Mouse (Mus musculus): ENCODE data around the gene Pate2. TPM values are rescaled to one million over a fixed set of nuclear protein-coding genes. Genes with fewer than 3 reads are reported as not detected.

The Pate2 gene
- polyA plus RNA-seq, 1 experiment from 2014 or later = 1.0 TPM

DNA sequence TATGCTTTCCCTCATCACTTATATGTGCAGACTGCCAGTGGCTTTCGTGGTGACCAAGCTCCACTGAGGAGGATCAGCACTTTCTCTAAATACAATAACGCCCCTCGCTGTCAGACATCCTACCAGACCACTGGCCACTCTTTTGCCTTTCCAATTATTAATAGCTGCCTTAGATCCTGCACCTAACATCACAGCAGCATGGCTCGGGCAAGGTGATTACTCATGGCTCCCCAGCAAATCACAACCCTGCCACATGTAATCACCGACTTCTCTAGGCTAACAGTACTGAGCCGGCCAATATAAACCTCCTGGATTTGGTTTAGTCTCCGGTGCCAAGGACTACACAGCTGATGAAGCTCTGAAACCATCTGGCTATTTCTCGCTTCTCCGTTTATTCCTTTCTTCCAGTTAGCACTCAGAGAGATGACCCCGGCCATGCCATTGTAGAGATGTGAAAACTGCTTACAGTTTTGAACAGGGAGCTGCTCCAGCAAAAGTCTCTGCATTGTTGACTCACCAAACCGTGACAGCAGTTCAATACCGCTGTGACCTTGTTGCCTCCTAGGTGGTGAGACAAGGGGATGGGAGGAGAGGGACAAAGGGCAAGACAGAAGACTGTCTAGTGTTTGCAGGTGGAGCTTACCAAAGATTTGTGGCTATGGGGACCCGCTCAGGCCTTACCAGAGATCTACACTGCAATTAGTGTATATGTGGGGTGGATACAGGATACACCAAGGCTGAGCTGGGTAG lies 30.9 kb upstream of the Pate2 start:
- Histone ChIP-seq H3K4me2 (no peak overlapping the region), H3K27me3 (no peaks in the 10 kb centered on the region), H3K4me1 (peaks cover 29% of the 10 kb centered on the region), H3K9ac (no peak overlapping the region), H3K4me3 (replicated peaks) (no peak overlapping the region), H3K36me3 (no peaks in the 10 kb centered on the region), H3K9me3 (replicated peaks) (no peaks in the 10 kb centered on the region), H3K27ac (peak overlapping the region; percentile 57)
- ATAC-seq (replicated peaks; ENCODE audit: low FRiP score) = no peak
- 65% methylated on average over 13 of the region's 13 CpGs for WGBS

DNA sequence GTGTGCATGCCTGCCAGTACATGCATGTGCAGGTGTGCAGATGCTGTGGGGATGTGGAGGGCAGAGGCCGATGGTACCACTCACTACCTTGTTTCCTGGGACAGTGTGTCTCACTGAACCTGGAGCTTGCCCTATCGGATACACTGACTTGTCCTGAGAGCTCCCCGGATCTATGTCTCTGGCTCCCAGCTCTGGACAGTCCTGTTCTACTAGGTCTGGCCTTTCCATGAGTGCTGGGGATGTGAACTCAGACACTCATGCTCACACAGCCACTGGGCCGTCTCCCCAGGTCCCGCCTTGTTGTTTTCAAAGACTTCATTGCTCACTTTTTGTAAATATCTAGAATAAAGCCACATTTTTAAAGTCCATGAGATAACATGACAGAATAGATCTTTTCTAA lies 29.1 kb upstream of the Pate2 start:
- Histone ChIP-seq H3K36me3 (no peaks in the 10 kb centered on the region), H3K9me3 (replicated peaks) (no peaks in the 10 kb centered on the region), H3K27me3 (no peaks in the 10 kb centered on the region), H3K27ac (no peak overlapping the region), H3K9ac (no peak overlapping the region), H3K4me1 (peaks cover 26% of the 10 kb centered on the region), H3K4me2 (no peak overlapping the region), H3K4me3 (replicated peaks) (no peak overlapping the region)
- WGBS = 82% methylated on average over 5 of the region's 5 CpGs
- ATAC-seq (replicated peaks; ENCODE audit: low FRiP score) = no peak

DNA sequence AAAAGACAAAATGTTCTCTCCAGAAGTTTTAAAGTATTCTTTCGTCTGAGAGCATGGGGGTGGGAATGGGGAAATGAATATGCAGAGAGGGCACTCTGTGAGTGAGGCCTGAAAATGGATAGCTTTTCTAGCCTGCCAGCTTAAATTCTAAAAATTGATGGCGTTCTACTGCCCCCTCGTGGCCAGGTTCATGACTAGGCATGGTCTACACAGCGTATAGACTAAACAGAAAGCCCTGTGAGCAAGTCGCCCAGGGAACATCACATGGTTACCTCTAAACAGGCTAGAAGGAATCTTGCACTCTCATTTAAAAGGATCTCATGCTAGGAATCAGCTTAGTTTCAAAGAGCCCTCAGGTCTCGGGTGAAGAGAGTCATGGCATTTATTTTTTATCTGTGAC lies 28.6 kb upstream of the Pate2 start:
- Histone ChIP-seq H3K27me3 (no peaks in the 10 kb centered on the region), H3K9ac (no peak overlapping the region), H3K4me3 (replicated peaks) (no peak overlapping the region), H3K36me3 (no peaks in the 10 kb centered on the region), H3K4me1 (peaks cover 26% of the 10 kb centered on the region), H3K4me2 (no peak overlapping the region), H3K9me3 (replicated peaks) (no peaks in the 10 kb centered on the region), H3K27ac (no peak overlapping the region)
- WGBS = 10% methylated on average over 6 of the region's 6 CpGs
- ATAC-seq (replicated peaks; ENCODE audit: low FRiP score) = peak; percentile 66

DNA sequence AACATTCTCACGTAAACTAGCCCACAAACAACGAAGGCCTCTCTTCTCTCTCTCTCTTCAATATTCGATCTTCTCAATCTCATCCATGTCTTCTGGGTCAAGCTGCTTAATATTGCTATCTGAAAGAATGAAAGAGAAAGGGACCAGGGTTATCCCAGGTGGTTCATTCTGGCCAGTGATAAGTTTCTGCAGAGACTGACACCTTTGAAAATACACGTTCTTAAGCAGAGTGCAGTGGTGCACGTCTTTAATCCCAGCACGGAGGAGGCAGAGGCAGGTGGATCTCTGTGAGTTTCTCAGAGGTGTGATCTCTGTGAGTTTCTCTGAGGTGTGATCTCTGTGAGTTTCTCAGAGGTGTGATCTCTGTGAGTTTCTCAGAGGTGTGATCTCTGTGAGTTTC lies 28.1 kb upstream of the Pate2 start:
- WGBS = 68% methylated on average over 6 of the region's 6 CpGs
- ATAC-seq (replicated peaks; ENCODE audit: low FRiP score) = no peak
- Histone ChIP-seq H3K4me3 (replicated peaks) (no peak overlapping the region), H3K27ac (no peak overlapping the region), H3K36me3 (no peaks in the 10 kb centered on the region), H3K27me3 (no peaks in the 10 kb centered on the region), H3K9ac (no peak overlapping the region), H3K4me2 (no peak overlapping the region), H3K4me1 (peaks cover 26% of the 10 kb centered on the region), H3K9me3 (replicated peaks) (no peaks in the 10 kb centered on the region)

DNA sequence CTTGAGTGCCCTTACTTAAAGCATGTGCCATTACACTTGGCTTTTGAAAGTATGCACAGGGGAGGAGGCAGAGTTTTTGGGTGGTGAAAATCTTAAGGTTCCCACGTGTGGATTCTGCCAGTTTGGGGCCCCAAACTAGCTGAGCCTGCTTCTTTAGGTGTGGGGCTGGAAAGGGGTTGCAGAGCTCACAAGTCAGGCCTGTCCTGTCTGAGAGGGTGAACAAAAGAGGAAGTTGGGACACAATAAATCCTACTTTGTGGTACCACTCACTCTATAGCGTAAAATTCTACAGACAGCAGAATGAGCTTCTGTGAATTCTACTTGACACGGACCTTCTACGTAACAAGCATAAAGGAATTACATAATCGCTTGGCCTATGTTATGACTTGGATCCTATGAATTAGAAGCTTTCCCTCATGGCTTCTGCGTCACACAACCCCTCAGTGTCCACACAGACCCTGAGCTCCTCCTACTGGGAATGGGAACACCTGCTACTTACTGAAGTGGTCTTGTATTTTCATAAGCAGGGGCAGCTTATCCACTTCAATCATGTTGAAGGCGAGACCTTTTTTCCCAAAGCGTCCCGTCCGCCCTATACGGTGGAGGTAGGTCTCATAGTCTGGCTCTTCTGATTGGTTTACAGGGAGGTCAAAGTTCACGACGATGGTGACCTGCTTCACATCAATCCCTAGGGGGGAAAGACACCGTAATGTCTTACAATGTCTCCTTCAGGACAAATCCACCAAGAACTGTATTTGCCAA lies 26.8 kb upstream of the Pate2 start:
- ATAC-seq (replicated peaks; ENCODE audit: low FRiP score) = no peak
- H3K4me2 ChIP-seq = no peak overlapping the region
- no peak overlapping the region for H3K27ac ChIP-seq
- peaks cover 13% of the 10 kb centered on the region for H3K4me1 ChIP-seq
- H3K9me3 ChIP-seq (replicated peaks) = no peaks in the 10 kb centered on the region
- 86% methylated on average over 14 of the region's 14 CpGs for WGBS
- no peaks in the 10 kb centered on the region for H3K36me3 ChIP-seq
- H3K4me3 ChIP-seq (replicated peaks) = no peak overlapping the region
- H3K9ac ChIP-seq = no peak overlapping the region
- H3K27me3 ChIP-seq = no peaks in the 10 kb centered on the region

DNA sequence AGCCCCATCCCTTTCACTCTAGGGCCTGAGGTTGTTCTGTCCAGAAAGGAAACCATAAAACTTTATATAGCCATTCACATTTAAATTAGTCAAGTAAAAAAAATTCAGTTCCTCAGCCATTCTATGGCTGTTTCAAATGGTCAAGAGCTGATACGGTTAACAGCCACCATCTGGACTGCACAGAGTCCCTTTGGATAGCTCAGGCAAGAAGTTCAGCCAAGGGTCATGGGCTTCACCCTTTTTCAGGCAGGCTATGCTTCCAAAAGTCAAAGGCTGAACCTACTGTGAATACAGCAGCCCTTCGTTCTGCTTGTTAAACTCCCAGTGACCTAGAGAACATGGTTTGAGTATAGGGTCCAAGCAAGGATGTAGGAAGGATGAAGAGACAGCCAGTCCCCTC lies 25.4 kb upstream of the Pate2 start:
- H3K4me3 ChIP-seq (replicated peaks) = no peak overlapping the region
- ATAC-seq (replicated peaks; ENCODE audit: low FRiP score) = no peak
- H3K36me3 ChIP-seq = no peaks in the 10 kb centered on the region
- no peaks in the 10 kb centered on the region for H3K27me3 ChIP-seq
- 60% methylated on average over 2 of the region's 2 CpGs for WGBS
- no peak overlapping the region for H3K27ac ChIP-seq
- H3K9me3 ChIP-seq (replicated peaks) = no peaks in the 10 kb centered on the region
- H3K4me1 ChIP-seq = no peaks in the 10 kb centered on the region
- no peak overlapping the region for H3K9ac ChIP-seq
- no peak overlapping the region for H3K4me2 ChIP-seq

DNA sequence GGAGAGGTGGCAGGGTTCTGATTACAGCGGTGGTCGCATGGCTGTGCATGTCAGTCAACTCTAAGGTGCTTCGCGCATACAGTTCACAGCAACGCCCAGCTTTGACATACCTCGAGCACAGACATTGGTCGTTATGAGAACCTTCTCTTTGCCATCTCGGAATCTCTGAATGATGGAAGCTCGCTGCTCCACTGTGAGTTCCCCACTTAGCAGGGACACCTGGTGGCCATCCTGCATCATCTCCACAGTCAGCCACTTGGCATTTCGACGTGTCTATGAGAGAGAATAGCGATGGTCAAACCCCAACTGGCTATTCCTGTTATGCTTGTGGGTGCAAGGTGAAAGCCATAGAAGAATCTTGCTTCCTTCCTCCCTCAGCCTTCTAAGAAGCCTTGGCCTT lies 24.4 kb upstream of the Pate2 start:
- H3K27me3 ChIP-seq = no peaks in the 10 kb centered on the region
- 76% methylated on average over 12 of the region's 12 CpGs for WGBS
- no peak for ATAC-seq (replicated peaks; ENCODE audit: low FRiP score)
- H3K4me2 ChIP-seq = no peak overlapping the region
- H3K9me3 ChIP-seq (replicated peaks) = no peaks in the 10 kb centered on the region
- H3K4me3 ChIP-seq (replicated peaks) = no peak overlapping the region
- no peak overlapping the region for H3K9ac ChIP-seq
- no peak overlapping the region for H3K27ac ChIP-seq
- H3K4me1 ChIP-seq = no peaks in the 10 kb centered on the region
- H3K36me3 ChIP-seq = no peaks in the 10 kb centered on the region

DNA sequence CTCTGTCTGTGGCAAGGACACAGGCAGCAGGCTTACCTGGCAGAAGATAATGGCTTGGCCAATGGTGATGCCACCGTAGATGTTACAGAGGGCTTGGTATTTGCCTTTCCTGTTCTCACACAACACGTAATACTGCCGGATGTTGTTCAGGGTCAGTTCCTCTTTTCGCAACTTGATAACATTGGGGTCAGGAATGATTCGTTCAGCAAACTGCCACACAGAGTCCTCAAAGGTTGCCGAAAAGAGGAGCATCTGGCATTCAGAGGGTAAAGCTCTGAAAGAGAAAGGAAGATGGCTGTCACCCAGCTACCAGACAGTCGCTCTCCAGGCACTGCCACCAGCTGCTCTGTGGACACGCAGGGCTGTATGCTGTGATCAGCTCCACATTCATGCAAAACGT lies 23.3 kb upstream of the Pate2 start:
- Histone ChIP-seq H3K27ac (no peak overlapping the region), H3K9me3 (replicated peaks) (no peaks in the 10 kb centered on the region), H3K4me1 (no peaks in the 10 kb centered on the region), H3K36me3 (no peaks in the 10 kb centered on the region), H3K27me3 (no peaks in the 10 kb centered on the region), H3K9ac (no peak overlapping the region), H3K4me3 (replicated peaks) (no peak overlapping the region), H3K4me2 (no peak overlapping the region)
- ATAC-seq (replicated peaks; ENCODE audit: low FRiP score) = no peak
- WGBS = 68% methylated on average over 9 of the region's 9 CpGs

DNA sequence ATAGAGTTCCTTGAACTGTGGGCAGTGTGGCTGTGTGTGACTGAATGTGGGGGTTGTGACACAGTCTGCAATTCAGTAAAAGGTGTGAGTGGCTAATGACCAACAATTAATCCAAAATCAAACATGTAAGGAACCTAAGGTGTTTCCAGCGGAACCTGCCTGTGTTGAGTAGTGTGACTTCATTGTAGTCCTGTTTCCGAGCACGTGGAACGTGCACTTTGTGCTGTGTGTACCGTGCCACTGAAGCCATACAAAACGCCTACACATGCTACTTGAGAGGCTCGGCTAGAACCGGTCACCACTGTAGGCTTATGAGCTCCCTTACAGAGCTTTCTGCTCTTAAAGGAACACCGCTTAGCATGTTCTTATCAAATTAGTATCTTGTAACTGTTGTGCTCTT lies 21.6 kb upstream of the Pate2 start:
- Histone ChIP-seq H3K4me2 (no peak overlapping the region), H3K27me3 (no peaks in the 10 kb centered on the region), H3K4me3 (replicated peaks) (no peak overlapping the region), H3K36me3 (no peaks in the 10 kb centered on the region), H3K4me1 (no peaks in the 10 kb centered on the region), H3K9me3 (replicated peaks) (no peaks in the 10 kb centered on the region), H3K9ac (no peak overlapping the region), H3K27ac (no peak overlapping the region)
- no peak for ATAC-seq (replicated peaks; ENCODE audit: low FRiP score)
- 75% methylated on average over 9 of the region's 9 CpGs for WGBS

DNA sequence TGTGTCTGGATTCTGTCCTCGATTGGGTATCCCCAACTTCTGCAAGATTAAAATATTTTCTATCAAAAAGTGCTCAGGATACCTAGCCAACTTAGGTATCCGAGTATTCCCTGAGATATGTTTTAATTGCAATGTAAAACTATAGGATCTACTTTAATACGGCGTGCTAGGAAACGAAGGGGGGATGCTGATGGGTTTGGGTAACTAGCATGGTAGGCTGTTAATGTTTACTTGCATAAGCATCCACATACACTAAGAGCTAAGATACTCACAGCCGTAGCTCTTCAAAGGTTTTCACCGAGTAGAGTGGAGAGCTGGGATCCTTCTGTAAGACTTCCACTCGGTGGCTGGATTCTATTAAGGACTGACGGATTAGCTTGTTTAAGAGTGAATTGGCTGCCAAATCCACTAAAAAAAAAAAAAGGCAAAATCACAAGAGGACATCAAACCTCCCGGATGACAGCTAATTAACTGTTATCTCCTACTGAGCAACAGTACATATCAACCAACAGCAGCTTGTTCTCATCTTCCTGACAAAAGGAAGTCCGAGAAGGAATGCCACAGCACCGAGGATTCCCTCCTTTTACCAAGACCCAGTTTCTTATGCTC lies 13.5 kb upstream of the Pate2 start:
- Histone ChIP-seq H3K36me3 (peaks cover 8% of the 10 kb centered on the region), H3K4me1 (peaks cover 24% of the 10 kb centered on the region), H3K9ac (no peak overlapping the region), H3K4me3 (replicated peaks) (no peak overlapping the region), H3K9me3 (replicated peaks) (no peaks in the 10 kb centered on the region), H3K27ac (no peak overlapping the region), H3K4me2 (no peak overlapping the region), H3K27me3 (peaks cover 15% of the 10 kb centered on the region)
- 67% methylated on average over 12 of the region's 12 CpGs for WGBS
- ATAC-seq (replicated peaks; ENCODE audit: low FRiP score) = no peak

DNA sequence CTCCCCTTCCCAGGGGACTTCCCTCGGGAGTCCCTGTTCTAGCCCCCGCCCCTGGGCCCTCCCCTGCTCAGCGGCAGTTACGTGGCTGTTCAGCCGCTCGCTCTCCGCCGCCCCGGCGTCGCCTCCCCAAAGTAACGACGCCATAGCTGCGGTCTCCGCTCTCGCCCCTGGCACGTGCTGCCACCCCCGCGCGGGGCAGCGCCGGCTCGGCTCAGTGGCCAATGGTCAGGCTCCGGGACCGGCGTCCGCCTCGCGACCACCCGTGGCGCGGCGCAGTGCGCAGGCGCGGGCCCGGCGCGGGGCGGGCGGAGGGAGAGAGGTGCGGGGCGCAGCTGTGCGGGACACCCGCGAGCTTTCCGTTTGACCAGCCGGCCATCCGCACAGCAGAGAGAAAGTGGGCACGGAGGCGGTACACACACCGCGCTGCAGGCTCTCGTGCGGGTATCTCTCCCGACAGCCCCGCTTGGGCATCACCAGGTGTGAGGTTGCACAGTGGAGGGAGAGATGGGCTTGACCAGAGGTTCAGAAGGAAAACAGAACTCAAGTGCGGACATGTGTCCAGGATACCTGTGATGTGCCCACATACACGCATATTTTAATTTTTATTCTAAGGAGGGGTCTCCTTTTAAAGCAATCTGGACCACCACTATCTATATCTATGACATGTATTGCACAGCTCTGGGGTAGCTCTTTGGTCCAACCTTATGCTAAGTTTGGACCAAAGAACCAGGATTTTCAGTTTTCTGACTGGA lies 11.7 kb upstream of the Pate2 start, which contains the start of the genes Ddx25 and Pus3:
Gene Ddx25 (minus strand): TSS at position 272 of the 752 bp plus-strand sequence.
Gene Pus3 (plus strand): TSS at position 339 of the 752 bp plus-strand sequence.
- Histone ChIP-seq H3K27me3 (peaks cover 15% of the 10 kb centered on the region), H3K9ac (peak within 1 kb of the TSS; percentile 57), H3K9me3 (replicated peaks) (no peaks in the 10 kb centered on the region), H3K4me2 (peak within 1 kb of the TSS; percentile 96), H3K27ac (peak within 1 kb of the TSS; percentile 87), H3K36me3 (peaks cover 19% of the 10 kb centered on the region), H3K4me1 (peaks cover 24% of the 10 kb centered on the region), H3K4me3 (replicated peaks) (peak within 1 kb of the TSS; percentile 77)
- ATAC-seq (replicated peaks; ENCODE audit: low FRiP score) = peak; percentile 75
- under 1% methylated on average over 59 of the region's 59 CpGs for WGBS
